Mouse (Mus musculus): ENCODE results near the gene Cep85l.

The Cep85l gene

DNA sequence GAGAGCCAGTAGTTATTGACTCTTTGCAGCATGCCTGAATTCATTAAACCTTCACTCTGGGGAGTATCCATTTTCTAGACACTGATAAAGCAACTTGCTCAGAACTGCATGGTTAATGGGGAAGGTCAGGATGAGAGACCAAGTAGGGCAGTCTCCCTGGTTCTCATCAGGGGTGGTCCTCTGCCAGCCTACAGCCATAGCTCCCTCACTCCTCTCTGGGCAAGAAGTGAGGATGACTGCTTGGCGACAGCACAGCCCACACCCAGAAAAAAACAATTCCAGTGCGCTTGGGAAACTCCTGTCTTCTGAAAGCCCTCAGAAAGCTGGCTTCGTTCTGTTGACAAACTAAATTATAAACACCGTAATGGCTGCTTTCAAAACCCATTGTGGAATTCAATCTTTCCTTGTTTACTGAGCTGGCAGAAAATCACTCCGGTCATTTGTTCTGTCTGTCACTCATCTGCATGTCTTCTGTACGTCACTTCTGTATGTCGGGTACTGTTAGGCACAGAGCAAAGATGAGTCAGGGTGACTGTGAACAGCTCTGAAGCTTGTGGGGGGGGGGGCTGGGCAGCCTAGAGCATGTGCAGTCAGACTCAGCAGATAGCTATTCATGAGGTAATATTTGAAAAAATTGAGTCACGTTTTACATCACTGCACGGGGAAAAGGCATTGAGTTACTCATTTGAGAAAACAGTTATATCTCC is 15.3 kb upstream of the Cep85l start:
- DNase-seq (ENCODE audit: low read depth) = no peak

GRCm38 (mm10) chr10:53388227-53388920 is 8.6 kb upstream of the Cep85l start:
- no peak for DNase-seq (ENCODE audit: low read depth)

DNA sequence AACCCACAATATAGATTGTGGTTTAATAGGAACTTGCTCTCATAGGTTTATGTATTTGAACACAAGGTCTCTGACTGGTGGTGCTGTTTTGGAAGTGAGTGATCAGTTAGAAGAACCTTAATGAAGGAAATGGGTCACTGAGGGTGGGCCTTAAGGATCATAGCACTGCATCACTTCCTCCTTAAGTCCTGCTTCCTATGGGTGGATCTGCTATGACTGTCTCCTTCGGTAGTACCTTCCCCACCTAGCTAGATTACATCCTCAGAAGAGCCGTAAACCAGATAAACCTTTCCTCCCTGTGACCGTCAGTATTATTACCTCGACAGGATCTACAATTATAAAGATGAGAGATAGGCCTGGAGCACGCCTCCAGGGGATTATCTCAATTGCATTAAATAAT is 5.7 kb upstream of the Cep85l start:
- DNase-seq (ENCODE audit: low read depth) = peak; percentile 17

DNA sequence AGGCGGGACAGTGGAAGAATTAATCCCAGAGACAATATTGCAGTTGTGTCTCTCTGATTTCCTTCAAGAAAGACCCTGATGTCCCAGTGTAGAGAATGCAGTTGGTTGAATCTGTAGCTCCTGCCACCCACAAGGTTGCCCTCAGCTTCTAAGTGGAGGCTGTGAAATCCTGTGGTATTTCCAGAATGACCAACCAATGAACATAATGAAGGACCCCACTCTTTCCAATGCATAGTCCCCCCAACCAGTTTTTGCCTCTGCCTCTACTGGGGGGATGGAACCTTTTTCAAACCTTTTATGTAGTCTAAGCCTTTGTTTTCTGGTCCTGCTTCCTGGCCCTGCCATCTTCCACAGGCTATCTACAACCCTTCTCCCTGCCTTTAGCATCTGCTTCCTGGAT is 5.1 kb upstream of the Cep85l start:
- DNase-seq (ENCODE audit: low read depth) = no peak

- DNase-seq (ENCODE audit: low read depth) = no peak
Observed at GRCm38 (mm10) chr10:53382696-53383365, 3.1 kb upstream of the Cep85l start.

DNA sequence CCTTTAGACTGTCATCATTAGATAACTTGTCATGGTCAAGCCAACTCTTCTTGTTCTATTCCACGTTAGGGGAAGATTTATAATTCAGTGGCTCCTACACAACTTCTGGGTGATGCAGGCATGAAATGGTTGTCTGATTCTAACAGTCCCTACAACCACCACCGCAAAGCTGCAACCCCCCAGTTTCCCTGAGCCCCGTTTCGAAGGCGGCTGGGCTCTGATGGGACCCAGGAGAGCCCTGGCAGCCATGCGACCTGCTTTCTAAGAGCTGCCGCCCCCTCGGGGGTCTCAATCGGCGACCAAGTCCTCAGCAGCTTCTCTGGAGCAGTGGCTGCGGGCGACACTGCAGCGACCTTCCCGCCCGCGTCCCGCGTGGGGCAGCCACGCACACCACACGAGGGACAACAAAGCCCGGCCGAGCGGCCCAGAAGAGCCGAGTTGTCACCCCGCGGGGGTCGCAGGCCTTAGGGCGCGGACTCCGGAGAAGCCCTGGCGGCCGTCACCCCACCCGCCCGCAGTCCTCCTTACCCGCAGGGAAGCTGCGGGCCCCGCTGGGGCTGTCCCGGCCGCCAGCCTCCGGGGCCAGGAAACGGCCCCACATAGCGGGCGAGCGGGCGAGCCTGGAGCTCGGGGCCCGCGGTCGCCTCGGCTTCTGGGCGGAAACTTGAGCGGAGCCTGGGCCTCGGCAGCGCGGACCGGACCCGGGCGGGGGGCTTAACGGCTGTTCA is 602 bp downstream of the Cep85l start:
- DNase-seq (ENCODE audit: low read depth) = peak; percentile 17

- DNase-seq (ENCODE audit: low read depth) = no peak
Observed at GRCm38 (mm10) chr10:53378296-53378695, 1.5 kb downstream of the Cep85l start.

GRCm38 (mm10) chr10:53377096-53377495 is 2.7 kb downstream of the Cep85l start:
- DNase-seq (ENCODE audit: low read depth) = no peak

DNA sequence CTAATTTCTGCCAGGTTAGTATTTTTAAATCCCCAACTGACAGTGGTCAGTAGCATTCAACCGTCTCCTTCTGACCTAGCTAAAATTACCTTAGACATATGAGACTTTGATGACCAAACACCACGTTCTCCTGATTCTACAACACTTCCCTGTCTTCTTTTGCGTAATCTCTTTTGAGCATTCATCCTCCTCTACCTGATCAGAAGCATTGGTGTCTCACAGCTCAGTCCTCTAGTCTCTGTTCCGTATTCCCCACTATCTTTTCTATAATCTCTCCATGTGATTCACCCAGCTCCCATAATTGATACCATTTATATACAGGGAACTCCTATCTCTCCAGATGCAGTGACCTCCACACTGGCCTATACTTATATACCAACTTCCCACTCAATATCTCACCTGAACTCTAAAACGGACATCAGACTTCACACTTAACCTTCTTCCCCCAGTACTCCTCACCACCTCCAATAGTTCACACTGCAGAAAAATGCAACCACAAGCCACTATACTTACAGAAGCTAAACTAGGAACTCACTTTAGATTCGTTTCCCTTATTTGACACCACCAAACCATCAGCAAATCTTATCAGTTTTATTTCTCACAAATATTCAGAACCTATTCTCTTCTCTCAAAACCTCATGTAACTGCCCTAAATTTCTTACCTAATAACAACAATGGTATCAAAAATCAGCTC is 5.7 kb downstream of the Cep85l start:
- DNase-seq (ENCODE audit: low read depth) = no peak

GRCm38 (mm10) chr10:53367265-53367664 is 12.5 kb downstream of the Cep85l start:
- no peak for DNase-seq (ENCODE audit: low read depth)

- DNase-seq (ENCODE audit: low read depth) = no peak
Observed at GRCm38 (mm10) chr10:53364311-53364710, 15.4 kb downstream of the Cep85l start.

- no peak for DNase-seq (ENCODE audit: low read depth)
Observed at GRCm38 (mm10) chr10:53359016-53359415, 20.7 kb downstream of the Cep85l start.

GRCm38 (mm10) chr10:53353665-53354064 is 26.1 kb downstream of the Cep85l start:
- DNase-seq (ENCODE audit: low read depth) = no peak

GRCm38 (mm10) chr10:53349254-53349653 is 30.5 kb downstream of the Cep85l start:
- DNase-seq (ENCODE audit: low read depth) = no peak

DNA sequence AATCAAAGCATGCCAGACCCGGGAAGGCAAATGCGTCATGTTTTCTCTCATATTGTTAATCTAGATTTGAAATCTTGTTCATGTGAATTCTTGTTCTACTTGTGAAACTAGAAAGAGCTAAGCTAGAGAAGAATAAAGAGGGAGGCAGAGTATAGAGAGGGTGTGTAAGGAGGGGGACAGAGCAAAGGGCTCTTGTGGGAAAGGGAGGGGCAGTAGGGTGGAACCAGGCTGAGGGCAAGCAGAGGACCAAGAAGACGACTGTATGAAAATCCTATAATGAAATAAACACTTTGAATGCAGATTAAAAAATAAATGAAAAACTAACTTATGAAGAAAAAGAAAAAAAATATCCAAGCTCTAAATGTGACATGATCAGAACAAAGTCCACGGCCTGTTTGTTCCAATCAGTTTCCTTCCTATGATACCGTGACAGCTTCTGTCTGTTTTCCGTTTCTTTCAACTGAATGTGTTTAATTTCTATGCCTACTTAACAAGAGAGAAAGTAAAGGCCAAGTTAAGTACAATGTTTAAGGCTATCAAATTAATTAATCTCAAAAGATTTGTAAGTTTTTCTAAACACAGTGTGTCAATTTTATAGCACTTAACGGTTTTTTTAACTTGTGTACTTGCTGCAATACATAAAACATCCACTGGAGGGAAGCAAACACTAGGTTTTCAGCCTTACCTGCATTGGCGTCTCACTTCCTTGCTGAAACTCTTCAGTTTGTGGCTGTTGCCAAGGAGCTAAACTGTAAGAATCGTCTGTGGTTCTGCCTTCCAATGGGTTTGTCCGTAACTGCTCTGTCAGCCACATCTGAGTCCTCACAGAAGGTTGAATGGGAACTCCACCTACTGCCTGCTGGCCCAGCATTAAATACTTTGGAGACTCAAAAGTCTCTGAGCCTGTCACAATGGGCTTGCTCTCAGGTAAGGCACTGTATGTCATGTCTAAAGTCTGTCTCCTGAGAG is 31.7 kb downstream of the Cep85l start:
- DNase-seq (ENCODE audit: low read depth) = peak; percentile 80

- no peak for DNase-seq (ENCODE audit: low read depth)
Observed at GRCm38 (mm10) chr10:53346916-53347315, 32.8 kb downstream of the Cep85l start.

GRCm38 (mm10) chr10:53346506-53346905 is 33.2 kb downstream of the Cep85l start:
- DNase-seq (ENCODE audit: low read depth) = peak; percentile 63

- DNase-seq (ENCODE audit: low read depth) = no peak
Observed at GRCm38 (mm10) chr10:53345508-53345907, 34.2 kb downstream of the Cep85l start.

DNA sequence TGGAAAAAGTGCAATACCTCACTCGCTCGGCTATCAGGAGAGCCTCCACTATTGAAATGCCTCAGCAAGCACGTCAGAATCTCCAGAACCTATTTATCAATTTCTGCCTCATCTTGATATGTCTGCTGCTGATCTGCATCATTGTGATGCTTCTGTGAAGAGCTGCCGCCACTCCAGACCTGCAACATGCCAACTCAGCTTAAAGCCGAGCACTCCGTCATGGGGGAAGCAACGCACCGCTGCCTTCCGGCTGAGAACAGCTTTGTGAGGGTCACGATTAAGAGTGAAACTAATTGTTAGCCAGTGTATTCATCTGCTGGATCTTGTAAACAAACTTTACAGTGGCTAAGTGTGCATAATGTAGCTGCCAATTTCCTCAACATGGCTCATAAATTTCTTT is 35.9 kb downstream of the Cep85l start:
- no peak for DNase-seq (ENCODE audit: low read depth)

DNA sequence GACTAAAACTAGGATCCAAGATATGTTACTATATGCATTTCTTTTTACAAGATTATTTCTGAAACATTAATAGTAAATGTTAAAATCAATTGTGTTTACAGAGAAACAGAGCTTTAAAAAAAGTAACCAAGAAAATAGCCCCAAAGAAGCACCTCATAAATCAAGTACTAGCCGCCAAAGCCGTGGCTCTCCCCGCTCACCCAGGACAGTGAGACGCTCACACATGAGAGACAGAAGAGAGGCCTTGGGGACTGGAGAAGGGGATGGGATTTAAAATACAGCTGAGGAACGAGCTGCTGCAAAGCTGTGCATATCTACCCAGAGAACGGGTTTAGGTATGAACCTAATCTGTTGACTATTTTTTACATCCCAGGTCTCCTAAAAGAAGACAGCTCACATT is 36.4 kb downstream of the Cep85l start:
- no peak for DNase-seq (ENCODE audit: low read depth)

All from 416B (cell line).